8 mouse cellular contexts compared by ENCODE assay signal in the genomic region with DNA sequence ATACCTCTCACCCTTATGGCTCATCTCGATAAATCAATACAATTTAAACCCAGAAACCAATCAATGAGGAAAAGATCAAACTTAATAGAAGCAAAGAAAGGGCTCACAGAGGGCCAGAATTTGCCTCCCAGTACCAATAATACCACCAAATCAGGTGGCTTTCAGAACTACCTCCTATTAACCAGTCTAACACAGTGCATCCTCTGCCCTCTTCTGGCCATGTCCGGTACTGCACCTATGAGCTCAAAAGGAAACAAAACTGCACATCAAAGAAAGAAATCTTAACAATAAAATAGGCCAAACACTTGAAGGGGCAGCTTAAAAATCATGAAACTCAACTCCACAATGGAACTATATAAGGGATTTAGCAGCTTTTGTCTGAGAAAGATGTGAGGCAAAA. TPM values are rescaled to one million over a fixed set of nuclear protein-coding genes. Genes with fewer than 3 reads are reported as not detected.
DNase-seq lines count a peak whose midpoint lies in the region; ATAC-seq and TF ChIP-seq lines count a peak whose summit lies in the region.
"Not testable (repeated sequence)": the region's sequence is repeated elsewhere in the genome, so short reads cannot be mapped to it uniquely, and the experiment has no call there.

No protein-coding gene starts in this region.

- TF ChIP-seq EP300 in heart, adult 2 months (IDR thresholded peaks at IDR 0.05; ENCODE audit: insufficient read depth, low read depth, low read length) = not testable (repeated sequence)

- peak; percentile 81 for DNase-seq in adrenal gland, postnatal 10 days
- DNase-seq in heart, adult 2 months = peak; percentile 36 to 73
- DNase-seq in kidney, postnatal 0 days (ENCODE audit: low spot score) = not testable (repeated sequence)
- peak; percentile 49 to 82 for DNase-seq in left cerebral cortex, postnatal 14 days (ENCODE audit: low spot score in 2 of 2)
- peak; percentile 83 for DNase-seq in right cerebral cortex, postnatal 4 days
- peak; percentile 64 for DNase-seq in urinary bladder, postnatal 14 days (ENCODE audit: low spot score)

- not testable (repeated sequence) for H3K4me2 ChIP-seq in forebrain, embryonic 13.5 days; kidney, postnatal 0 days (ENCODE audit: low read length)

- WGBS in forebrain, embryonic 13.5 days = 48% methylated on average over 2 of the region's 2 CpGs
- WGBS in heart, adult 2 months = 25% methylated on average over 2 of the region's 2 CpGs
- 5% methylated on average over 1 of the region's 2 CpGs for WGBS in kidney, postnatal 0 days

- H3K27ac ChIP-seq in forebrain, embryonic 13.5 days; heart, adult 2 months; kidney, postnatal 0 days: not testable (repeated sequence)

- not testable (repeated sequence) for TF ChIP-seq POLR2A in heart, adult 2 months (IDR thresholded peaks at IDR 0.05; ENCODE audit: insufficient read depth, low read depth, low read length)

- TF ChIP-seq CTCF in heart, adult 2 months (IDR thresholded peaks at IDR 0.05) = peak; percentile 64
- TF ChIP-seq CTCF in kidney, postnatal 0 days (IDR thresholded peaks at IDR 0.05; ENCODE audit: low read depth) = peak; percentile 60

- not testable (repeated sequence) for H3K27me3 ChIP-seq in forebrain, embryonic 13.5 days; heart, adult 2 months (ENCODE audit: control insufficient read depth, insufficient read depth, low read length); kidney, postnatal 0 days (ENCODE audit: insufficient read depth, low read length)

- H3K4me3 ChIP-seq in forebrain, embryonic 13.5 days; heart, adult 2 months; kidney, postnatal 0 days (replicated peaks; ENCODE audit: low read depth, low read length): not testable (repeated sequence)

- H3K4me1 ChIP-seq in forebrain, embryonic 13.5 days; heart, adult 2 months (ENCODE audit: control insufficient read depth, insufficient read depth, low read length); kidney, postnatal 0 days (replicated peaks; ENCODE audit: insufficient read depth, low read length): not testable (repeated sequence)

- peak; percentile 65; the same call in 1 of the 2 replicates for ATAC-seq in forebrain, embryonic 13.5 days
- not testable (repeated sequence) for ATAC-seq in kidney, postnatal 0 days (replicated peaks; ENCODE audit: low FRiP score, low read depth)
- 0 out of 2 replicates have a peak, but pooled peaks have one; percentile 52 for ATAC-seq in megakaryocyte-erythroid progenitor cell, adult 5-6 weeks (replicated peaks; ENCODE audit: low FRiP score, low TSS enrichment, poor library complexity, severe bottlenecking)

- not testable (repeated sequence) for H3K9ac ChIP-seq in forebrain, embryonic 13.5 days; heart, adult 2 months (ENCODE audit: low read depth, low read length); kidney, postnatal 0 days (ENCODE audit: low read depth, low read length)

- H3K9me3 ChIP-seq in forebrain, embryonic 13.5 days (replicated peaks); kidney, postnatal 0 days (replicated peaks; ENCODE audit: low read length): not testable (repeated sequence)

- intact Hi-C loops in heart, adult 2 months (cut with DNase I); left cerebral cortex, postnatal 14 days (cut with DNase I): not testable (repeated sequence)

- H3K79me2 ChIP-seq in heart, adult 2 months (replicated peaks; ENCODE audit: control insufficient read depth, insufficient read depth, low read length) = not testable (repeated sequence)

- not testable (repeated sequence) for H3K36me3 ChIP-seq in forebrain, embryonic 13.5 days (ENCODE audit: poor library complexity, severe bottlenecking); heart, adult 2 months (ENCODE audit: control insufficient read depth, insufficient read depth, low read length); kidney, postnatal 0 days (ENCODE audit: insufficient read depth, low read length)

RNA-seq across cellular contexts. Expression of gene Rtl8b, which starts 6.7 kb away (rescaled TPM):
- total RNA-seq in adrenal gland, postnatal 10 days (2021) = 10 to 100 TPM; 87.7 to 93.6 TPM
- 85.7 and 88.0 TPM in 2 replicates for polyA plus RNA-seq in forebrain, embryonic 13.5 days (2015; fragmentation: Nextera tagmentation; extraction: Ambion mirVana)
- total RNA-seq in heart, adult 2 months (2021) = 100 to 1,000 TPM in 1 of 2 experiments, 10 to 100 TPM in 1; 76.8 to 108 TPM
- 188 and 191 TPM in 2 replicates for polyA plus RNA-seq in heart, adult 2 months (2012; rRNA removed)
- polyA plus RNA-seq in kidney, postnatal 0 days (2015; fragmentation: Nextera tagmentation; extraction: Ambion mirVana) = 78.5 and 82.8 TPM in 2 replicates
- 100 to 1,000 TPM; 269 to 272 TPM for total RNA-seq in left cerebral cortex, postnatal 14 days (2021)
- 4.1 and 14.3 TPM in 2 replicates for total RNA-seq in megakaryocyte-erythroid progenitor cell, adult 5-6 weeks (2014; fragmentation: Nextera tagmentation)
- total RNA-seq in megakaryocyte-erythroid progenitor cell, adult 5-6 weeks (2017) = 0.14 and 0.65 TPM in 2 replicates

RNA-seq across cellular contexts. Expression of gene Rtl8a, which starts 33.5 kb away (rescaled TPM):
- total RNA-seq in adrenal gland, postnatal 10 days (2021) = 100 to 1,000 TPM; 140 to 145 TPM
- polyA plus RNA-seq in forebrain, embryonic 13.5 days (2015; fragmentation: Nextera tagmentation; extraction: Ambion mirVana) = 113 and 115 TPM in 2 replicates
- 100 to 1,000 TPM; 142 to 143 TPM for total RNA-seq in heart, adult 2 months (2021)
- 215 and 226 TPM in 2 replicates for polyA plus RNA-seq in heart, adult 2 months (2012; rRNA removed)
- 97.1 and 100 TPM in 2 replicates for polyA plus RNA-seq in kidney, postnatal 0 days (2015; fragmentation: Nextera tagmentation; extraction: Ambion mirVana)
- 100 to 1,000 TPM; 275 to 356 TPM for total RNA-seq in left cerebral cortex, postnatal 14 days (2021)
- total RNA-seq in megakaryocyte-erythroid progenitor cell, adult 5-6 weeks (2014; fragmentation: Nextera tagmentation) = 6.0 and 10.0 TPM in 2 replicates
- total RNA-seq in megakaryocyte-erythroid progenitor cell, adult 5-6 weeks (2017) = 5.1 and 6.7 TPM in 2 replicates

RNA-seq across cellular contexts. Expression of gene 4930502E18Rik, which starts 47.7 kb away (rescaled TPM):
- not detected for total RNA-seq in adrenal gland, postnatal 10 days (2021)
- polyA plus RNA-seq in forebrain, embryonic 13.5 days (2015; fragmentation: Nextera tagmentation; extraction: Ambion mirVana) = 0.24 TPM in 1 of 2 replicates, not detected in the other
- not detected for total RNA-seq in heart, adult 2 months (2021)
- polyA plus RNA-seq in heart, adult 2 months (2012; rRNA removed) = not detected in 2 replicates
- polyA plus RNA-seq in kidney, postnatal 0 days (2015; fragmentation: Nextera tagmentation; extraction: Ambion mirVana) = 0.89 and 1.8 TPM in 2 replicates
- total RNA-seq in left cerebral cortex, postnatal 14 days (2021) = under 1 TPM in 1 of 2 experiments, not detected in 1; 0.24 TPM
- total RNA-seq in megakaryocyte-erythroid progenitor cell, adult 5-6 weeks (2014; fragmentation: Nextera tagmentation) = not detected in 2 replicates
- total RNA-seq in megakaryocyte-erythroid progenitor cell, adult 5-6 weeks (2017) = not detected in 2 replicates

Comparison
In these comparisons a context has a peak if more than half of its experiments do, and no peak if none do; other contexts are left out.
1. RNA of gene Rtl8b, which starts 6.7 kb away (total RNA-seq): 269 to 272 TPM in left cerebral cortex, postnatal 14 days, 76.8 to 108 TPM in heart, adult 2 months and 87.7 to 93.6 TPM in adrenal gland, postnatal 10 days; 0.14 to 14.3 TPM in megakaryocyte-erythroid progenitor cell, adult 5-6 weeks; every median in the first group is over 4 times any median in the second.
2. RNA of gene Rtl8a, which starts 33.5 kb away (total RNA-seq): 275 to 356 TPM in left cerebral cortex, postnatal 14 days, 140 to 145 TPM in adrenal gland, postnatal 10 days and 142 to 143 TPM in heart, adult 2 months; 5.1 to 10.0 TPM in megakaryocyte-erythroid progenitor cell, adult 5-6 weeks; every median in the first group is over 10 times any median in the second.